Mouse (Mus musculus): ENCODE results near the gene Siglech. TPM values are rescaled to one million over a fixed set of nuclear protein-coding genes. Genes with fewer than 3 reads are reported as not detected.

The Siglech gene
- polyA plus RNA-seq, 1 experiment from 2014 or later: 0.15 TPM

Other genes with a start within 250 kb of the Siglech start
- gene Tubgcp5, start 26.0 kb downstream of the Siglech start, polyA plus RNA-seq (2015; fragmentation: Nextera tagmentation; extraction: Ambion mirVana): 18.1 and 19.4 TPM in 2 replicates
- gene Cyfip1, start 73.6 kb downstream of the Siglech start, polyA plus RNA-seq (2015; fragmentation: Nextera tagmentation; extraction: Ambion mirVana): 50.3 and 51.6 TPM in 2 replicates
- 35.3 and 36.2 TPM in 2 replicates for gene Nipa2, start 194.3 kb downstream of the Siglech start, polyA plus RNA-seq (2015; fragmentation: Nextera tagmentation; extraction: Ambion mirVana)

Measured in heart, embryonic 13.5 days (tissue).